Mouse (Mus musculus) leukemia stem cell, adult 10-12 weeks (primary cell): ENCODE data around the gene Gm26657. TPM values are rescaled to one million over a fixed set of nuclear protein-coding genes. Genes with fewer than 3 reads are reported as not detected.

Experiments used
- polyA plus RNA-seq: library from polyadenylated mRNA; stranded (reverse); fragments of >175 nt; gene quantifications from 2 replicates; pipeline ENCODE4 v1.2.3, GENCODE M21; 2012; ENCODE audit warnings: low replicate concordance

Gene Gm26657
- polyA plus RNA-seq, result not detected in 2 replicates

GRCm38 (mm10) chr4:56740020-56740485, at the start of gene Gm26657:
Gene Gm26657 (plus strand): TSS chr4:56740070.

GRCm38 (mm10) chr4:56741041-56741493, 1.2 kb downstream of the Gm26657 start, which contains the start of gene Actl7b:
Gene Actl7b (minus strand): TSS chr4:56741443.

DNA sequence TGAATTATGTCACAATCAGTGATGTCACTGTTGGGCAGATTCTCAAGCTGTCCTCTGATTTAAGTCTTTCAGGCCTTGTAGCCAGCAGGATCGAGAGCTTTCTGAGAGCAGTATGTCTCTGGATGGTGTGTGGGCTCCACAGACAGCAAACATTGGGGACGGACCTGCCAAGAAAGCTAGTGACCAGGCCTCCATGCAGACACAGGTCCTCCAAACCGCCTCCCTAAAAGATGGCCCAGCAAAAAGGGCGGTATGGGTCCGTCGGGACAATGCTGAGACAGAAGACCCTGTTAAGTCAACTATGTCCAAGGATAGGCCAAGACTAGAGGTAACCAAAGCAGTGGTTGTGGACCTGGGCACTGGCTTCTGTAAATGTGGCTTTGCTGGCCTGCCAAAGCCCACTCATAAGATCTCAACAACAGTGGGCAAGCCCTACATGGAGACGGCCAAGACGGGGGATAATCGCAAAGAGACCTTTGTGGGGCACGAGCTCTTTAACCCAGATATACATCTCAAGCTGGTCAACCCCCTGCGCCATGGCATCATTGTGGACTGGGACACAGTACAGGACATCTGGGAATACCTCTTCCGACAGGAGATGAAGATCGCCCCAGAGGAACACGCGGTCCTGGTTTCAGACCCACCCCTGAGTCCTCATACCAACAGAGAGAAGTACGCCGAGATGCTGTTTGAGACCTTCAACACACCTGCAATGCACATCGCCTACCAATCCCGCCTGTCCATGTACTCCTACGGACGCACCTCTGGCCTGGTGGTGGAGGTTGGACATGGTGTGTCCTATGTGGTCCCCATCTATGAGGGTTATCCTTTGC, 3.7 kb downstream of the Gm26657 start, which contains the start of gene Actl7a:
Actl7a (plus strand) TSS at position 51 of the 833 bp plus-strand sequence.

Other genes starting within 250 kb of the Gm26657 start
- 0.20 TPM in 2 replicates for gene Actl7b, start 1.4 kb downstream of the Gm26657 start, polyA plus RNA-seq
- gene Actl7a, start 3.3 kb downstream of the Gm26657 start, polyA plus RNA-seq, result not detected in 2 replicates
- 0.60 and 2.2 TPM in 2 replicates for gene Elp1, start 62.3 kb downstream of the Gm26657 start, polyA plus RNA-seq
- 6.5 and 6.7 TPM in 2 replicates for gene Fam206a, start 62.3 kb downstream of the Gm26657 start, polyA plus RNA-seq
- gene Ctnnal1, start 125.1 kb downstream of the Gm26657 start, polyA plus RNA-seq, result 7.8 and 9.3 TPM in 2 replicates
- 1.7 and 3.1 TPM in 2 replicates for gene Tmem245, start 207.4 kb downstream of the Gm26657 start, polyA plus RNA-seq